Mouse (Mus musculus) embryonic facial prominence, embryonic 11.5 days (tissue): ENCODE data around the gene Cyp2j6. TPM values are rescaled to one million over a fixed set of nuclear protein-coding genes. Genes with fewer than 3 reads are reported as not detected.
"Not testable (repeated sequence)": the region's sequence is repeated elsewhere in the genome, so short reads cannot be mapped to it uniquely, and the experiment has no call there.

Experiments used
- ATAC-seq: fragments of 200-750 bp; cut with Nextera tagmentation; replicated peaks from 2 replicates; pipeline ENCODE4 v1.8.0; 2017; ENCODE audit warnings: low read depth; ENCODE audit not compliant: insufficient number of reproducible peaks, low FRiP score, low TSS enrichment
- DNase-seq: peaks from one replicate; pipeline ENCODE4 v3.0.0-alpha.2; 2015; ENCODE audit warnings: low spot score
- H3K27ac ChIP-seq: fragments of 300-500 bp; sonication (generic); replicated peaks from 2 replicates; pipeline ENCODE4 v1.5.1; 2014; ENCODE audit warnings: mild to moderate bottlenecking, low read depth, low read length, control low read depth
- H3K27me3 ChIP-seq: fragments of 300-500 bp; sonication (generic); 2 replicates; pipeline ENCODE4 v1.6.1; 2014; ENCODE audit warnings: mild to moderate bottlenecking, low read length, moderate library complexity, mixed read lengths; ENCODE audit not compliant: control insufficient read depth, insufficient read depth
- H3K36me3 ChIP-seq: fragments of 300-500 bp; sonication (generic); replicated peaks from 2 replicates; pipeline ENCODE4 v1.6.1; 2014; ENCODE audit warnings: low read depth, mild to moderate bottlenecking, low read length, moderate library complexity, mixed read lengths; ENCODE audit not compliant: control insufficient read depth, insufficient read depth
- H3K4me1 ChIP-seq: fragments of 300-500 bp; sonication (generic); 2 replicates; pipeline ENCODE4 v1.6.1; 2014; ENCODE audit warnings: low read length, mixed read lengths; ENCODE audit not compliant: control insufficient read depth, insufficient read depth
- H3K4me2 ChIP-seq: fragments of 300-500 bp; sonication (generic); 2 replicates; pipeline ENCODE4 v1.6.1; 2014; ENCODE audit warnings: low read depth, mild to moderate bottlenecking, control low read depth, low read length, moderate library complexity
- H3K4me3 ChIP-seq: fragments of 300-500 bp; sonication (generic); 2 replicates; pipeline ENCODE4 v1.5.1; 2014; ENCODE audit warnings: low read depth, low read length, control low read depth
- H3K9ac ChIP-seq: fragments of 300-500 bp; sonication (generic); replicated peaks from 2 replicates; pipeline ENCODE4 v1.6.1; 2014; ENCODE audit warnings: mild to moderate bottlenecking, control low read depth, low read length
- H3K9me3 ChIP-seq: fragments of 300-500 bp; sonication (generic); replicated peaks from 2 replicates; pipeline ENCODE4 v1.6.1; 2016; ENCODE audit warnings: mild to moderate bottlenecking, low read length, inconsistent platforms, mixed read lengths; ENCODE audit not compliant: control insufficient read depth
- WGBS: fragments of 180-500 bp; shearing (Covaris S2); extraction: QIAGEN DNeasy Blood & Tissue Kit; methylation state at CpG from one replicate; pipeline ENCODE4 v1.1.7; 2014; 5-methylcytosine and 5-hydroxymethylcytosine counted together
- polyA plus RNA-seq: library from polyadenylated mRNA; unstranded; fragments of >200 nt; fragmentation: Nextera tagmentation; extraction: Ambion mirVana; gene quantifications from 2 replicates; pipeline ENCODE4 v1.2.1, GENCODE M21; 2014

Cyp2j6 gene
- polyA plus RNA-seq: 5.8 and 7.0 TPM in 2 replicates

DNA sequence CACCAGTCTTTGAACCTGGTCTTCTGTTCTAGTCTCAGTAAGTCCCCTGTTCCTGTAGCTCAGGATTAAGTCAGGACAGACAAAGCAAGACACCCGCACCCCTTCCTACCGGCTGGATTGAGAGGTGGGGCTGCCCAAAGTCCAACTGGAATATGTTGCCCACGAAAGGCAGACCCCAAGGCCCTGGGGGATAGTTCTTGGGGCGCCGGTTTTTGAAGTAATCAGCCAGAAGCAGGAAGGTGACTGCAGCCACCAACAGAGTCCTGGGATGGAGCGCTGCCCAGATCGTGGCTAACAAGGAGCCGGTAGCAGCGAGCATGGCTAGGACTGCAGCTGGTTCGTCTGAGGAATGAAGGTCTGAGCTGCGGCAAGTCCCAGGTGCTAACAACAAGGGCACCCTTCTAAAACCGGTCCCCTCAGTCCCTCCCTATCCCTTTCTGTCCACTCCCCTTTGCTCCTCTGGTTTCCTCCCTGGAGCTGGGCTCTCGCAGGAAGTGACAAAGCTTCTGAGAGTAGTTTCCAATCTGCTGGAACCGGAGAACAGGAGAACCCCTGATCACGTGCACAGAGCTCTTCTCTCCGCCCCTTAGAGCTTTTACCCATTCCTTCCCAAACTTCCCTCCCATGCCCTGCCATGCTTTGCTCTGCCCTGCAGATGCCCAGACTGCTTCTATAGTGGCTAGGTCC lies at the start of gene Cyp2j6:
TSS of gene Cyp2j6 (minus strand) at position 529 of the 687 bp plus-strand sequence.
- Histone ChIP-seq H3K27ac (0 out of 2 replicates have a peak within 1 kb of the TSS, but pooled peaks have one; percentile 47), H3K4me1 (no peaks in the 10 kb centered on the region), H3K27me3 (no peaks in the 10 kb centered on the region), H3K9ac (peak within 1 kb of the TSS; percentile 80), H3K4me3 (peak within 1 kb of the TSS; percentile 61), H3K4me2 (peak within 1 kb of the TSS; percentile 58), H3K9me3 (no peaks in the 10 kb centered on the region), H3K36me3 (no peaks in the 10 kb centered on the region)
- DNase-seq: peak; percentile 77
- 3% methylated on average over 16 of the region's 16 CpGs for WGBS
- peak; percentile 96 for ATAC-seq

DNA sequence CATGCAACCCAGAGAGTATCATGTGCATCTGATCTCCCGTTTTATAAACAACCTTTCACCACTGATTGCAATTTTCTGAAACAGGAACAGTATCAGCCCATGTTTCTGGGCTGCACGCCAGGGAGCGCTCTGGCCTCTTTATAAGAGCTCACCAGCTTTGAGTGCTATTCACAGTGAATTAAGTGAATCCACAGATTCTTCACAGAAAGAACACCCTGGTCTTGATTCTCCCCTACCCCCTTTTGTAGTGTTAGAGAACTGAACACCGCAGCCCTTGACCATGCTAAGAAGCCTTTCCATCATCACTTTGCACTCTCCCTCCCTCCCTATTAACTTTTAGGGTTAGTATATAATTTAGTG lies 38.3 kb upstream of the Cyp2j6 start:
- no peak overlapping the region for H3K27ac ChIP-seq
- no peaks in the 10 kb centered on the region for H3K4me1 ChIP-seq
- H3K9ac ChIP-seq: no peak overlapping the region
- no peaks in the 10 kb centered on the region for H3K9me3 ChIP-seq
- DNase-seq (no peak), ATAC-seq (peak; percentile 65; the same call in 1 of the 2 replicates)
- no peaks in the 10 kb centered on the region for H3K36me3 ChIP-seq
- no peak overlapping the region for H3K4me3 ChIP-seq
- no peaks in the 10 kb centered on the region for H3K27me3 ChIP-seq
- H3K4me2 ChIP-seq: no peak overlapping the region
- 33% methylated on average over 4 of the region's 4 CpGs for WGBS

DNA sequence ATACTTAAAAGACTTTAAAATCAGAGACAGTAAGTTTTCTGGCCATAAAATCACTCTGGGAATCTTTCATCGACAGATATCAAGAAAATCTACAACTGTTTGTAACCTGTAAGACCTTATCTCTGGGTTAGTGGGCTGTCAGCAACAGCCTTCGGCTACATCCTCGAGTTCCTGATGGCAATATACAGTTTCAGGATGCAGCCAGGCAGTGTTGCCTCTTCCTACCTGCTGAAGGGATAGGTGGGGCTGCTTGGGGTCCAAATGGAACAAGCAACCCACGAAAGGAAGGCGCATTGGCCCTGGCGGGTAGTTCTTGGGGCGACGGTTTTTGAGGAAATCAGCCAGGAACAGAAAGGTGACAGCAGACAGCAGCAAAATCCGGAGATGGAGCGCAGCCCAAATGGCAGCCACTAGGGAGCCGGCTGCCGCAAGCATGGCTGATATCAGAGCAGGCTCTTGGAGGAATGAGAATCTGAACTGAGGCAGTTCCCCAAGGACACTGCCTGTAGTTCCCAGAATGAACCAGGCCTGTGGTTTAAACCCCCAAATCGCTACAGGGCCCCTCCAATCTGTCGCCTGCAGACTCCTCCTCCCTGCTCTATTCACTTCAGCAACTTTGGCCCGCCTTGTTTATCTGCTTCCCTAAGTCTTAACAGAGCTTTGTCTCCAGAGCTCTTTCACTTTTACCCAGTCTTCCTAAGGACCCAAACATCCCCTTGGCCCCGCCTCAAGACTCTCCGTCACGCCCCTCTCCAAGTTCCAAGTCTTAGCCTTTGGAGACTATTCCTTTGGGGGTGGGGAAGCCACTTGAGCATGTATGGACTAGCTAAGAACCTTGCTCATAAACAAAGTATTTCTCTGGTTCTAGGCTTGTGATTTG lies 37.7 kb upstream of the Cyp2j6 start, which contains the start of gene Cyp2j9:
TSS of gene Cyp2j9 (minus strand) at position 668 of the 880 bp plus-strand sequence.
- H3K27ac ChIP-seq: no peak within 1 kb of the TSS
- DNase-seq (peak; percentile 74), ATAC-seq (peak; percentile 90)
- no peaks in the 10 kb centered on the region for H3K36me3 ChIP-seq
- no peaks in the 10 kb centered on the region for H3K27me3 ChIP-seq
- peak within 1 kb of the TSS; percentile 34 for H3K4me3 ChIP-seq
- 5% methylated on average over 18 of the region's 18 CpGs for WGBS
- peak within 1 kb of the TSS; percentile 46 for H3K9ac ChIP-seq
- no peaks in the 10 kb centered on the region for H3K4me1 ChIP-seq
- no peaks in the 10 kb centered on the region for H3K9me3 ChIP-seq
- H3K4me2 ChIP-seq: peak within 1 kb of the TSS; percentile 52

DNA sequence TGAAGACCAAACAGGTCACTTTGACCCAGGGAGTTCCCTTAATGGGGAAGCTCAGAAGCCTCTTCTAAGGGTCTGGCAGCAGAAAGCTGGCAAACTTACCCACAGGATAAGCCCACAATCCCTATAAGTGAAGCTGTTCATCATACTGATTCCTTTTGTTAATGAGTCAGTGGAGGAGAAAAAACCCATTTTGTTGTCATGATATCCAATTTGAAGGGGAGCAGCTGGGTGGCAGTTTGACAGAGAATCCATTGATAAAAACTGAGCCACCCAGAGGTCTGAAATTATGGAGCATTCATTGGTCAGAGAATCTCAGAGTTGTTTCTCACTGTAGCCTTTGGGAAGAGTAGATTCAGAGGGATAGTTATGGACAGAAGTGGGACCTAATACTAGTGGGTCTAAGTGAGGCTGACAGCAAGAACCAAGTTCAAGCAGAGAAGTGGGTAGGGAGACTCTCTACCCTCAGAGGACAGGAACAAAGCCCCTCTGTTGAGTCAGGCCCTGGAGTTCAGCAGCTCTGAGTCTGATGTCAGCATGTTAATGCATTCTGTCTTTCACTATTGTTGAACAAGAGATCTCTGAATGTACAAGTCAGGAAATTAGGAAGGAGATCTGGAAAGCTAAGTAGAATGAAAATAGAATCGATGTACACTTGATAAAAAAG lies 28.1 kb upstream of the Cyp2j6 start:
- H3K4me2 ChIP-seq: no peak overlapping the region
- H3K9ac ChIP-seq: no peak overlapping the region
- ATAC-seq (no peak), DNase-seq (no peak)
- H3K4me1 ChIP-seq: no peaks in the 10 kb centered on the region
- WGBS: 61% methylated on average over 1 of the region's 1 CpGs
- no peak overlapping the region for H3K27ac ChIP-seq
- H3K36me3 ChIP-seq: no peaks in the 10 kb centered on the region
- H3K27me3 ChIP-seq: no peaks in the 10 kb centered on the region
- H3K4me3 ChIP-seq: no peak overlapping the region
- no peaks in the 10 kb centered on the region for H3K9me3 ChIP-seq

DNA sequence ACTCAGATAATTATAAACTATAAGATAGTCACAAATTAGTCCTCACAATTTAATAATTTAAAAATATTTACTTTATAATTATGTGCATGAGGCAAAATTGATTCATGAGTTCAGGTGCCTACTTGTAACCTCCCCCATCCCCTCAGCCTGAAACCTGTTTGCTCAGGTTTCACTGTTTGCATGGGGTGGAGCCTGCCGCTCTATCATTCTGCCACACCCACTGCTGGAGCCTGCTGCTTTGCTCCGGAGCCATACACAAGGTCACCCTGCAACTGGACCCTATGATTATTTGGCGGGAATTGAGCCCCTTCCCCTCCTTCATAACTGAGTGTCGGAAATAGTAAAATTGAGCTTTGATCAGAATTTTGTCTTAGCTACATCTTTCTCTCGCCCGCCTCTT lies 26.9 kb upstream of the Cyp2j6 start:
- H3K4me3 ChIP-seq, H3K9me3 ChIP-seq, H3K36me3 ChIP-seq, H3K27ac ChIP-seq, H3K9ac ChIP-seq, H3K27me3 ChIP-seq, ATAC-seq, H3K4me1 ChIP-seq, H3K4me2 ChIP-seq, DNase-seq: not testable (repeated sequence)
- WGBS: 43% methylated on average over 6 of the region's 6 CpGs

DNA sequence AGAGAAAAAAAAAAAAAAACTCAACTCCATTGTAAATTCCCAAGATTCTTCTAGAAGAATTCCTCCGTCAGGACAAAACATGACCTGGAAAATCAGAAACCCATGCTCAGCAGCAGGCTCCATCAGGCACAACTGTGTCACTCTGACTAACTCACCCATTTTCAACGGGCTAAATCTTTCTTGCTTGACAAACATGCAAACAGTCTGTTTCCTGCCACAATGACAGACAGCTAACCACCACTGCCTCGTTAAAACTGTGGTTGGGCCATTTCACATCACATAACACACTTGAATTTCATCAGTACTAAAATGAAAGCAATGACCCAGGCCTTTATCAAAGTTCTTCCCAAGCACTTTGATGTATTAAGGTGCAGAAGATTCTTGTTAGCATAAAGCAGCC lies 16.0 kb upstream of the Cyp2j6 start:
- Histone ChIP-seq H3K36me3 (no peaks in the 10 kb centered on the region), H3K9me3 (no peaks in the 10 kb centered on the region), H3K4me2 (no peak overlapping the region), H3K4me3 (no peak overlapping the region), H3K27me3 (no peaks in the 10 kb centered on the region), H3K27ac (no peak overlapping the region), H3K4me1 (no peaks in the 10 kb centered on the region), H3K9ac (no peak overlapping the region)
- DNase-seq: no peak
- no peak for ATAC-seq
- WGBS: 72% methylated on average over 3 of the region's 3 CpGs

DNA sequence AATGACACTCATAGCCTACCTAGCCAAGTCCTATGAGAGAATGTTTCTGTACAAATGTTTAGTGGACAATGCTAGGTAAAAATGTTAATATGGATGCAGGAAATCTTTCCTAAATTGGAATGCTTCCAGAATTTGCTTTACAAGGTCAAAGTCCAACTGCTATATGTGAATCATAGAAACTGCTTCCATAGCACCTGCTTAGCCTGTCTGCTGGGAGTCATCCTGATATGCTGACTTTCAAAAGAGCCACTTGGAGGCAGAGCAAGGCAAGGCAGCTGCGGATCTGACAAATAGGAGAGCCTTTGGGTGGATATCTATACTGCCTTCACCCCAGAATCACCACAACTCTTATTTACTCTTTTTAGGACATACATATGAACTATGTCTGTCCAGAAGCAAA lies 14.5 kb upstream of the Cyp2j6 start:
- no peak for DNase-seq
- WGBS: 69% methylated on average over 1 of the region's 1 CpGs
- Histone ChIP-seq H3K4me1 (no peaks in the 10 kb centered on the region), H3K36me3 (no peaks in the 10 kb centered on the region), H3K4me2 (no peak overlapping the region), H3K27me3 (no peaks in the 10 kb centered on the region), H3K9ac (no peak overlapping the region), H3K27ac (no peak overlapping the region), H3K4me3 (no peak overlapping the region), H3K9me3 (no peaks in the 10 kb centered on the region)
- no peak for ATAC-seq
